Mouse (Mus musculus) kidney, adult 2 months (tissue): ENCODE measurements around the gene Mc1r. TPM values are rescaled to one million over a fixed set of nuclear protein-coding genes. Genes with fewer than 3 reads are reported as not detected.

ENCODE experiments used
- DNase-seq: peaks from one replicate; pipeline ENCODE4 v3.0.0; 2021
- H3K27ac ChIP-seq: fragments of 200-500 bp; 2 replicates; pipeline ENCODE4 v1.5.1; 2012; ENCODE audit warnings: low read depth, low read length, control low read depth, inconsistent platforms; ENCODE audit not compliant: insufficient read depth
- H3K27me3 ChIP-seq: fragments of 200-500 bp; replicated peaks from 2 replicates; pipeline ENCODE4 v1.6.1; 2012; ENCODE audit warnings: mild to moderate bottlenecking, moderate library complexity, low read length, inconsistent platforms; ENCODE audit not compliant: control insufficient read depth, insufficient read depth
- H3K36me3 ChIP-seq: fragments of 200-500 bp; 2 replicates; pipeline ENCODE4 v1.6.1; 2012; ENCODE audit warnings: mild to moderate bottlenecking, moderate library complexity, low read length, inconsistent platforms; ENCODE audit not compliant: control insufficient read depth, insufficient read depth
- H3K4me1 ChIP-seq: fragments of 200-500 bp; 2 replicates; pipeline ENCODE4 v1.6.1; 2011; ENCODE audit warnings: low read length; ENCODE audit not compliant: control insufficient read depth, insufficient read depth
- H3K4me3 ChIP-seq: fragments of 200-500 bp; 2 replicates; pipeline ENCODE4 v1.5.1; 2011; ENCODE audit warnings: mild to moderate bottlenecking, low read depth, low read length, control low read depth; ENCODE audit not compliant: insufficient read depth
- CTCF ChIP-seq: fragments of 200-500 bp; conservative IDR thresholded peaks from 2 replicates; pipeline ENCODE4 v1.5.1; 2011; ENCODE audit warnings: low read depth, mild to moderate bottlenecking, control low read depth, low read length, moderate library complexity, mixed read lengths; ENCODE audit not compliant: insufficient read depth, insufficient read length
- POLR2A ChIP-seq: fragments of 200-500 bp; IDR thresholded peaks from one replicate; pipeline ENCODE4 v1.6.1; 2011; ENCODE audit warnings: low read depth, low read length, control low read depth
- WGBS: fragments of 180-500 bp; shearing (Covaris S2); methylation state at CpG from one replicate; pipeline ENCODE4 v1.1.7; 2018; 5-methylcytosine and 5-hydroxymethylcytosine counted together
- polyA plus RNA-seq: library from polyadenylated mRNA; depleted of rRNA; stranded (reverse); fragments of >200 nt; gene quantifications from 2 replicates; pipeline ENCODE4 v1.2.3, GENCODE M21; 2012

Gene Mc1r
- polyA plus RNA-seq, 1 experiment, result not detected

- WGBS, result 93% methylated on average over 34 of the region's 34 CpGs
- no peak for TF ChIP-seq POLR2A
- no peak for TF ChIP-seq CTCF
- no peak overlapping the region for H3K4me3 ChIP-seq
Observed at GRCm38 (mm10) chr8:123420525-123421281, 13.8 kb downstream of the Mc1r start.

DNA sequence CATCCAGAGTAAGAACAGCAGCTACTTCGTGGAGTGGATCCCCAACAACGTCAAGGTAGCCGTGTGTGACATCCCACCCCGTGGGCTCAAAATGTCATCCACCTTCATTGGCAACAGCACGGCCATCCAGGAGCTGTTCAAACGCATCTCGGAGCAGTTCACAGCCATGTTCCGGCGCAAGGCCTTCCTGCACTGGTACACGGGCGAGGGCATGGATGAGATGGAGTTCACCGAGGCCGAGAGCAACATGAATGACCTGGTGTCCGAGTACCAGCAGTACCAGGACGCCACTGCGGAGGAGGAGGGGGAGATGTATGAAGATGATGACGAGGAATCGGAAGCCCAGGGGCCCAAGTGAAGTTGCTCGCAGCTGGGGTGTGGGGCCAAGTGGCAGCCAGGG lies 14.4 kb downstream of the Mc1r start:
- no peak for TF ChIP-seq POLR2A
- no peak for TF ChIP-seq CTCF
- Histone ChIP-seq H3K4me1 (peaks cover 4% of the 10 kb centered on the region; the same call in 1 of the 2 replicates), H3K27me3 (no peaks in the 10 kb centered on the region), H3K4me3 (no peak overlapping the region), H3K27ac (no peak overlapping the region), H3K36me3 (no peaks in the 10 kb centered on the region)
- no peak for DNase-seq
- 81% methylated on average over 19 of the region's 19 CpGs for WGBS

More at GRCm38 (mm10) chr8:123420525-123421281, 13.8 kb downstream of the Mc1r start:
- Histone ChIP-seq H3K4me1 (peaks cover 4% of the 10 kb centered on the region; the same call in 1 of the 2 replicates), H3K27ac (no peak overlapping the region), H3K36me3 (no peaks in the 10 kb centered on the region), H3K27me3 (no peaks in the 10 kb centered on the region)
- no peak for DNase-seq

DNA sequence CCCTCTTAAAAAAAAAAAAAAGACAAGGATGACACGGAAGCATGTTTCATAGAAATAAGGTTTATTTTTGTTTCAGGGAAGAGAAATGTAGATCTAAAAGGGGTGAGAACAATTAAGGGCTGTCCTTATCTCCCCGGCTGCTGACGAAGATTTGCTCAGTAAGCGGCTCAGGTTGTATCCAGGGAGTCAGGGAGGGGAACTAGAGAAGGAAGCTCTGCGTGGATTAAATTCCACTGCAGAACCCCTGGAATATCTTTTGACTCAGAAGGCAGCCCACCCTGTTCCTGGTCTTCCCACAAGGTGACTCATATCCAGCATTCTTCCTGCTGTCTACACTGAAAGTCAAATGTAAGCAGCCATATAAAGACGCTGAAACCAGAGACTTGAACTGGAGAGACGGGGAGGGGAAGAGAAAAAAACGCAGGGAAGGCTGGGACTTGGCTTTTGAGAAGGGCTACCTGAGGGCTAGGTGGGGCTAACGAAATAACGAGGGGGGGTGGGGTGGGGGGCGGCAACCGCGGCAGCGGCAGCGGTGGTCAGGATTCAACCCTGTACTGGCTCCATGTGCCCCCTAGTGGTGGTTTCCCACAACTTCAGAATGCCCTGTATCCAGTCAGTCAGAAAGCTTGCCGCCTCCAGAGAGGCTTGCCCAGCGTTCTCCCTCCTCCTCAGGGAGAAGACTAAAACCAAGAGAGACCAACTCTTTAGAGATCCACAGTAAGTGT lies 15.3 kb downstream of the Mc1r start:
- H3K4me3 ChIP-seq, result no peak overlapping the region
- H3K36me3 ChIP-seq, result no peaks in the 10 kb centered on the region
- no peaks in the 10 kb centered on the region for H3K27me3 ChIP-seq
- 10% methylated on average over 17 of the region's 17 CpGs for WGBS
- TF ChIP-seq CTCF, result peak; percentile 69
- TF ChIP-seq POLR2A, result no peak
- H3K4me1 ChIP-seq, result peaks cover 4% of the 10 kb centered on the region; the same call in 1 of the 2 replicates
- peak; percentile 90 for DNase-seq
- no peak overlapping the region for H3K27ac ChIP-seq

DNA sequence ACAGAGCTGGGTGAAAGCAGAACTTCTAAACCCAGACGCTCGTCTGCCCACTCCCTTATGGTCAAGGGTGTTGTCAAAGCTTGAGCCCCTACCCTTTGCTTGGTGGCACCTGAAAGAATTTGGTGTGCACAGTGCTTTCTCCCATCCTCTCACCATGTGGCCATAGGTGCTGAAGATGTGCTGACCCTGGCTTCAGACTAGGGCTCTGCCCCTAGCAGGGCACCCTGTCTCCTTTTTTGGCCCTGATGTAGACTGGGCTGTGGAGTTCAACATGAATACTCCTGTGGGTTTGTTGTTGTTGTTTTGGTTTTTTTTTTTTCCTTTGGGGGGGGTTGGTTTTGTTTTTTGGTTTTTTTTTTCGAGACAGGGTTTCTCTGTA lies 15.9 kb downstream of the Mc1r start:
- no peak for TF ChIP-seq POLR2A
- TF ChIP-seq CTCF, result no peak
- H3K36me3 ChIP-seq, result no peaks in the 10 kb centered on the region

DNA sequence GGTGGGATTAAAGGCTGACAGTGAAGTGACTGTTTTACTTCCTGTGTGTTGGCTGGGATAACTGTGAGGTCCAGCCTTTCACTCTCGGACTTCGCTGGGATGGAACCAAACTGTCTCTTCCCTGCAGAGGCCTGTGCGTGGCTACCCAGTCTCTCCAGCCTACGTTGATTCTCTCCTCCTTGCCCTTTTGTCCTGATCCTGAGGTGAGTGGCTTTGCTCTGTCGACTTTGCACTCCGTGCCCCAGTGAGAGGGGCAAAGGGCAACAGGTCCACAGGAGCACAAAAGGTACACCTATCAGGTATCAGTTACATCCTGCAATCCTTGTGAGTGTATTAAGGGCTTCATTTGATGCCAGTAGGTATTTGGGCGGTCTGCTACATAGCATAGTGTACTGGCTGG lies 16.5 kb downstream of the Mc1r start, which contains the start of gene Def8:
Gene Def8, plus strand, starts transcription at position 87 of the 400 bp plus-strand sequence.
- Histone ChIP-seq H3K4me1 (peaks cover 4% of the 10 kb centered on the region; the same call in 1 of the 2 replicates), H3K27ac (no peak within 1 kb of the TSS), H3K27me3 (no peaks in the 10 kb centered on the region), H3K36me3 (no peaks in the 10 kb centered on the region), H3K4me3 (no peak within 1 kb of the TSS)
- peak; percentile 89 for DNase-seq
- TF ChIP-seq POLR2A (no peak), CTCF (no peak)
- 52% methylated on average over 7 of the region's 7 CpGs for WGBS

More for the DNA sequence above, 15.9 kb downstream of the Mc1r start:
- Histone ChIP-seq H3K27ac (no peak overlapping the region), H3K4me1 (peaks cover 4% of the 10 kb centered on the region; the same call in 1 of the 2 replicates), H3K4me3 (no peak overlapping the region), H3K27me3 (no peaks in the 10 kb centered on the region)
- no peak for DNase-seq
- 14% methylated on average over 3 of the region's 3 CpGs for WGBS

- Histone ChIP-seq H3K27ac (no peak overlapping the region), H3K36me3 (no peaks in the 10 kb centered on the region), H3K4me1 (peaks cover 4% of the 10 kb centered on the region; the same call in 1 of the 2 replicates), H3K4me3 (no peak overlapping the region), H3K27me3 (no peaks in the 10 kb centered on the region)
- TF ChIP-seq POLR2A (no peak), CTCF (no peak)
- DNase-seq, result no peak
- 97% methylated on average over 27 of the region's 27 CpGs for WGBS
Observed at GRCm38 (mm10) chr8:123426511-123427509, 19.9 kb downstream of the Mc1r start.
